Mouse (Mus musculus): ENCODE data around the gene Proser1.

- TF ChIP-seq CTCF (conservative IDR thresholded peaks at IDR 0.05; ENCODE audit: insufficient read depth, insufficient read length, low read depth, low read length) (no peak), POLR2A (IDR thresholded peaks at IDR 0.05; ENCODE audit: low read depth, low read length) (no peak)
Measured at GRCm38 (mm10) chr3:53452351-53452750, 11.1 kb upstream of the Proser1 start.

Measured in kidney, adult 2 months (tissue).